Mouse (Mus musculus) testis, adult 2 months (tissue): ENCODE data around the gene Gm6871. TPM values are rescaled to one million over a fixed set of nuclear protein-coding genes. Genes with fewer than 3 reads are reported as not detected.
"Not testable (repeated sequence)": the region's sequence is repeated elsewhere in the genome, so short reads cannot be mapped to it uniquely, and the experiment has no call there.

Experiments
- H3K27ac ChIP-seq: fragments of 200-500 bp; 2 replicates; pipeline ENCODE4 v1.5.1; 2012; ENCODE audit warnings: low read depth, low read length; ENCODE audit not compliant: control insufficient read depth, insufficient read depth
- H3K27me3 ChIP-seq: fragments of 200-500 bp; 2 replicates; pipeline ENCODE4 v1.6.1; 2012; ENCODE audit warnings: mild to moderate bottlenecking, low read length, moderate library complexity; ENCODE audit not compliant: control insufficient read depth, insufficient read depth
- H3K36me3 ChIP-seq: fragments of 200-500 bp; 2 replicates; pipeline ENCODE4 v1.6.1; 2012; ENCODE audit warnings: mild to moderate bottlenecking, low read length; ENCODE audit not compliant: control insufficient read depth, insufficient read depth
- H3K4me1 ChIP-seq: fragments of 200-500 bp; 2 replicates; pipeline ENCODE4 v1.6.1; 2012; ENCODE audit warnings: low read length; ENCODE audit not compliant: control insufficient read depth, insufficient read depth
- H3K4me3 ChIP-seq: fragments of 200-500 bp; 2 replicates; pipeline ENCODE4 v1.5.1; 2012; ENCODE audit warnings: low read depth, mild to moderate bottlenecking, low read length, moderate library complexity, mixed read lengths; ENCODE audit not compliant: control insufficient read depth
- CTCF ChIP-seq: fragments of 200-500 bp; IDR thresholded peaks from 2 replicates; pipeline ENCODE4 v1.5.1; 2012; ENCODE audit warnings: low read depth, mild to moderate bottlenecking, inconsistent platforms, low read length, moderate library complexity; ENCODE audit not compliant: control insufficient read depth, insufficient read depth, insufficient replicate concordance
- POLR2A ChIP-seq: fragments of 200-500 bp; IDR thresholded peaks from 2 replicates; pipeline ENCODE4 v1.6.1; 2012; ENCODE audit warnings: low read depth, mild to moderate bottlenecking, inconsistent platforms, low read length, moderate library complexity; ENCODE audit not compliant: control insufficient read depth
- polyA plus RNA-seq: library from polyadenylated mRNA; depleted of rRNA; stranded (reverse); fragments of >200 nt; gene quantifications from 2 replicates; pipeline ENCODE4 v1.2.3, GENCODE M21; 2012

The Gm6871 gene
- polyA plus RNA-seq, 1 experiment = 1.1 TPM

- Histone ChIP-seq H3K4me3 (no peak overlapping the region), H3K4me1 (no peaks in the 10 kb centered on the region), H3K36me3 (no peaks in the 10 kb centered on the region), H3K27ac (no peak overlapping the region), H3K27me3 (no peaks in the 10 kb centered on the region)
- TF ChIP-seq CTCF (no peak), POLR2A (no peak)
Observed at GRCm38 (mm10) chr7:41577956-41578355, 4.5 kb upstream of the Gm6871 start.

- peak overlapping the region; percentile 54 for H3K4me3 ChIP-seq
- H3K4me1 ChIP-seq = no peaks in the 10 kb centered on the region
- TF ChIP-seq CTCF = no peak
- TF ChIP-seq POLR2A = no peak
- H3K27ac ChIP-seq = no peak overlapping the region
- H3K36me3 ChIP-seq = no peaks in the 10 kb centered on the region
- H3K27me3 ChIP-seq = no peaks in the 10 kb centered on the region
Observed at GRCm38 (mm10) chr7:41560681-41561080, 12.8 kb downstream of the Gm6871 start.

GRCm38 (mm10) chr7:41512672-41513071 lies 60.8 kb downstream of the Gm6871 start:
- TF ChIP-seq CTCF (no peak), POLR2A (no peak)
- Histone ChIP-seq H3K27me3 (no peaks in the 10 kb centered on the region), H3K27ac (no peak overlapping the region), H3K4me1 (no peaks in the 10 kb centered on the region), H3K36me3 (no peaks in the 10 kb centered on the region), H3K4me3 (no peak overlapping the region)

- Histone ChIP-seq H3K4me1 (no peaks in the 10 kb centered on the region), H3K36me3 (no peaks in the 10 kb centered on the region), H3K4me3 (no peak overlapping the region), H3K27me3 (no peaks in the 10 kb centered on the region), H3K27ac (no peak overlapping the region)
- TF ChIP-seq CTCF (no peak), POLR2A (no peak)
Observed at GRCm38 (mm10) chr7:41512207-41512606, 61.3 kb downstream of the Gm6871 start.

GRCm38 (mm10) chr7:41502402-41502801 lies 71.1 kb downstream of the Gm6871 start:
- H3K4me1 ChIP-seq = peaks cover 4% of the 10 kb centered on the region
- no peaks in the 10 kb centered on the region for H3K27me3 ChIP-seq
- no peaks in the 10 kb centered on the region for H3K36me3 ChIP-seq
- TF ChIP-seq POLR2A (no peak), CTCF (no peak)
- no peak overlapping the region for H3K4me3 ChIP-seq
- no peak overlapping the region for H3K27ac ChIP-seq

GRCm38 (mm10) chr7:41500151-41500934 lies 73.1 kb downstream of the Gm6871 start:
- peak overlapping the region; percentile 96 for H3K4me3 ChIP-seq

GRCm38 (mm10) chr7:41499389-41500049 lies 73.9 kb downstream of the Gm6871 start, which contains the start of the genes Gm20449 and AW146154:
TSS of gene Gm20449 (minus strand) at chr7:41499417.
TSS of gene AW146154 (minus strand) at chr7:41499890.
- Histone ChIP-seq H3K4me1 (peaks cover 4% of the 10 kb centered on the region), H3K4me3 (peak within 1 kb of the TSS; percentile 96), H3K36me3 (no peaks in the 10 kb centered on the region), H3K27me3 (no peaks in the 10 kb centered on the region), H3K27ac (peak within 1 kb of the TSS; percentile 77)
- no peak for TF ChIP-seq CTCF
- peak; percentile 48 for TF ChIP-seq POLR2A

More at GRCm38 (mm10) chr7:41500151-41500934, 73.1 kb downstream of the Gm6871 start:
- H3K4me1 ChIP-seq = peaks cover 4% of the 10 kb centered on the region
- no peaks in the 10 kb centered on the region for H3K27me3 ChIP-seq
- no peaks in the 10 kb centered on the region for H3K36me3 ChIP-seq
- no peak overlapping the region for H3K27ac ChIP-seq
- TF ChIP-seq POLR2A = no peak
- TF ChIP-seq CTCF = no peak

- H3K27ac ChIP-seq = peak overlapping the region; percentile 77; the same call in 1 of the 2 replicates
- not testable (repeated sequence) for H3K4me1 ChIP-seq, H3K36me3 ChIP-seq, H3K27me3 ChIP-seq
- peak overlapping the region; percentile 96 for H3K4me3 ChIP-seq
Observed at GRCm38 (mm10) chr7:41499018-41499388, 74.5 kb downstream of the Gm6871 start.

GRCm38 (mm10) chr7:41498464-41498863 lies 75.0 kb downstream of the Gm6871 start:
- H3K4me1 ChIP-seq, H3K36me3 ChIP-seq, H3K4me3 ChIP-seq, H3K27ac ChIP-seq, H3K27me3 ChIP-seq: not testable (repeated sequence)
